Mouse (Mus musculus) bone marrow, adult 2 months (tissue): ENCODE results near the gene Os9. TPM values are rescaled to one million over a fixed set of nuclear protein-coding genes. Genes with fewer than 3 reads are reported as not detected.
"Not testable (repeated sequence)": the region's sequence is repeated elsewhere in the genome, so short reads cannot be mapped to it uniquely, and the experiment has no call there.

Experiments
- H3K27ac ChIP-seq: fragments of 200-500 bp; 2 replicates; pipeline ENCODE4 v1.5.1; 2012; ENCODE audit warnings: low read depth, mild to moderate bottlenecking, control low read depth, inconsistent platforms, low read length; ENCODE audit not compliant: control insufficient read depth, poor library complexity, insufficient read depth
- H3K4me1 ChIP-seq: fragments of 200-500 bp; 2 replicates; pipeline ENCODE4 v1.6.1; 2011; ENCODE audit warnings: low read length; ENCODE audit not compliant: control insufficient read depth, insufficient read depth
- H3K4me3 ChIP-seq: fragments of 200-500 bp; replicated peaks from 2 replicates; pipeline ENCODE3; 2011; ENCODE audit warnings: mild to moderate bottlenecking, low read depth, low read length, control low read depth; ENCODE audit not compliant: control insufficient read depth
- CTCF ChIP-seq: fragments of 200-500 bp; IDR thresholded peaks from 2 replicates; pipeline ENCODE4 v1.5.1; 2011; ENCODE audit warnings: low read length, control low read depth; ENCODE audit not compliant: control insufficient read depth, insufficient read depth
- POLR2A ChIP-seq: fragments of 200-500 bp; IDR thresholded peaks from 2 replicates; pipeline ENCODE4 v1.6.1; 2011; ENCODE audit warnings: low read depth, mild to moderate bottlenecking, control low read depth, low read length, borderline replicate concordance; ENCODE audit not compliant: control insufficient read depth
- WGBS: fragments of 180-500 bp; shearing (Covaris S2); methylation state at CpG from one replicate; pipeline ENCODE4 v1.1.7; 2018; 5-methylcytosine and 5-hydroxymethylcytosine counted together
- polyA plus RNA-seq: library from polyadenylated mRNA; stranded (reverse); fragments of >200 nt; gene quantifications from 2 replicates; pipeline ENCODE4 v1.2.4, GENCODE M21; 2011; ENCODE audit warnings: low replicate concordance; ENCODE audit not compliant: missing spikeins, insufficient read depth, insufficient read length

Gene Os9
- polyA plus RNA-seq, 1 experiment = 69.0 TPM

DNA sequence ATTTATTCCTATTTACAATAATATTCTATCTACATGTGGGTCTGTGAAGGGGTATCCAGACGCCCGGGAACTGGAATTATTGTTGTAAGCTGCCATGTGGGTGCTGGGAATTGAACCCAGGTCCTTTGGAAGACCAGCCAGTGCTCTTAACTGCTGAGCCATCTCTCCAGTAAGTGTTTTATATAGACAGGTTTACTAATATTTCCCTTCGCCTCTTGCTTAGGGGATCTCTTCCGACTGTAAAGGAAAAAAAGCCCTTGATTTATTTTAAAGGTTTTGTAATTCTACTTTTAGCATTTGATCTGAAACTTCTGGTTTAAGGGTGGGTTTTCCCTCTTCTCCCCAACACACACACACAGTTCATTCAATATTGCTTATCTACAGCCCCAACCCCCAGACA lies 43.3 kb upstream of the Os9 start:
- no peak overlapping the region for H3K4me3 ChIP-seq
- 66% methylated on average over 4 of the region's 4 CpGs for WGBS
- H3K4me1 ChIP-seq = peaks cover 7% of the 10 kb centered on the region; the same call in 1 of the 2 replicates
- no peak for TF ChIP-seq POLR2A
- no peak for TF ChIP-seq CTCF
- H3K27ac ChIP-seq = no peak overlapping the region; the same call in 1 of the 2 replicates

DNA sequence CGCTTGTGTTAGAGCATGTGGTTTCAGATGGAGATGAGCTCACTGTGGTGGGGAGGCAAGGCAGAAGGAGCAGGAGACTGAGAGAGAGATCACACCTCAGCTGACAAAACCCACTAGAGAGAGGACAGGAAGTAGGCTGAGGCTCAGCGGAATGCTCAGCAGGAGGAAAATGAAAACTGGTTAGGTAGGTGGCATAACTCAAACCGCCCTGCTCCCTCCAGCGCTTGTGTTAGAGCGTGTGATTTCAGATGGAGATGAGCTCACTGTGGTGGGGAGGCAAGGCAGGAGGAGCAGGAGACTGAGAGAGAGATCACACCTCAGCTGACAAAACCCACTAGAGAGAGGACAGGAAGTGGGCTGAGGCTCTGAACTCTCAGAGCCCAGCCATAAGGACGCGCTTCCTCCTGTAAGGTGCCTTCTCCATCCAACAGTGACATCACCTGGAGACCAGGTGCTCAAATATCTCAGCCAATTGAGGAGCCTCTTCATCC lies 41.9 kb upstream of the Os9 start:
- H3K4me3 ChIP-seq, H3K4me1 ChIP-seq: not testable (repeated sequence)
- WGBS = 10% methylated on average over 7 of the region's 7 CpGs
- H3K27ac ChIP-seq = peak overlapping the region; percentile 35; the same call in 1 of the 2 replicates

DNA sequence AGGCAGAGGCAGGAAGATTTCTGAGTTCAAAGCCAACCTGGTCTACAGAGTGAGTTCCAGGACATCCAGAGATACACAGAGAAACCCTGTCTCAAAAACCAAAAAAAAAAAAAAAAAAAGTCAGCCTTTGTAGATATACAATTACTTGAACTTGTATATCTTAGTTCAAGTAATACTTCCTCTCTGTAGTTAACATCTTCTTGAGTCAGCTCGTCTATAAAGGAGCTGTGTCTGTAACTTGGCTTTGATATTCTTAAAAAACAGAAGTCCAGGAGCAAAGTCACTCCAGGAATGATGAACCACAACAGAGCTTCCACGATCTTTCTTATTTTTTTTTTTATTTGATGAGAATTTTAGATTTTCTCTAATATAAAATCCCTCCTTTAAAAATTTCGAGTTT lies 39.8 kb upstream of the Os9 start:
- Histone ChIP-seq H3K4me3 (no peak overlapping the region), H3K4me1 (peaks cover 2% of the 10 kb centered on the region; the same call in 1 of the 2 replicates), H3K27ac (no peak overlapping the region)
- no peak for TF ChIP-seq POLR2A
- TF ChIP-seq CTCF = no peak
- WGBS = 37% methylated on average over 3 of the region's 3 CpGs

DNA sequence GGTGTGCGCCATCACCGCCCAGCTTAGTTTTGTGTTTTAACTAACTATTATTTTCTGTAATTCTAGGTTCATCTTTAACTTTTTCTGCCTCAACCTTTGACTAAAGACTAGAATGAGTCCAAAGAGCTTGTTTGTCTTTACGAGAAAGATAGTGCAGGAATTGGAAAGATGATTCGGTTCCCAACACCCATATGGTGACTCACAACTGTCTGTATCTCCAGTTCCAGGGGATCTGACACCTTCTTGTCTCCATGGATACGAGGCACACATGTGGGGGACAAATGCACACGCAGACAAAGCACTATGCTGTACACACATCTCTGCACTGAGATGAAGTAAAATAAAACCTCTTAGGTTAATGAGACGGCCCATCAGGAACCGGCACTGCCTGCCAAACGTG lies 39.1 kb upstream of the Os9 start:
- H3K27ac ChIP-seq = no peak overlapping the region
- peaks cover 2% of the 10 kb centered on the region; the same call in 1 of the 2 replicates for H3K4me1 ChIP-seq
- WGBS = 83% methylated on average over 9 of the region's 9 CpGs
- H3K4me3 ChIP-seq = no peak overlapping the region
- TF ChIP-seq CTCF (no peak), POLR2A (no peak)

DNA sequence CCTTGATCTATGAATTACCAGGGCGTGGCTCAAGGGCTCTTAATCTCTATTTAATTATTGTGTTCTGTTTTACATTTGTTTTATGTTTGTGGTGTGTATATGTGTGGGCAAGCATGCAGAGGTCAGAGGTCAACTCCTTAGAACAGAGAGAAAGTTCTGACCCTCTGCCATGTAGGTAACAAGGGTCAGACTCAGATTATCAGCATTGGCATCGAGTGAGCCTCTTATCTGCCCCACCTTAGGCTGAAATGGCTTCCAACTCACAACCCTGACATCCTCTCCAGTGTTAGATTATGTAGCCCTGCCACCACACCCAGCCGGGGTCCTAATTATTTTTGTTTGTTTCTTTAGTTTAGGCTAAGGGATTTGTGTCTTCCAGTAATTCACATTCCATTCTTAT lies 37.5 kb upstream of the Os9 start:
- TF ChIP-seq CTCF (no peak), POLR2A (no peak)
- WGBS = 62% methylated on average over 3 of the region's 3 CpGs

DNA sequence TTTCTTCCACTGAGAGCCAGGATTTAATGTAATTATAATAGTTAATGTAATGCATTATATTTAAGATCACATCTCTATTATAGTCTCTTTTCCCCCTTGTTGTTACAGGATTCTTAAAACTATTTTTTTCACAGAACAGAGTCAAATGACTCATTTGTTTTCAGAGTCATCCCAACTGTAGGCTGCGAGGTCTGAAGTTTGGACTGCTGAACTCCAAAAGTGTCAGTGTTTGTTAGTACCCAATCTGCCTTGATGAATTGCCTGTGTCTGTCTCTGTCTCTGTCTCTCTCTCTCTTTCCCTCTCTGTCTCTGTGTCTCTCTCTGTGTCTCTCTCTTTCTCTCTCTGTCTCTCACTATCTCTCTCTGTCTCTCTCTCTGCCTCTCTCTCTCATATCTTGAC lies 35.6 kb upstream of the Os9 start:
- TF ChIP-seq CTCF (no peak), POLR2A (no peak)
- no peak overlapping the region for H3K27ac ChIP-seq
- 83% methylated on average over 1 of the region's 1 CpGs for WGBS
- no peaks in the 10 kb centered on the region for H3K4me1 ChIP-seq
- H3K4me3 ChIP-seq = no peak overlapping the region

More for the DNA sequence above, 37.5 kb upstream of the Os9 start:
- Histone ChIP-seq H3K4me3 (no peak overlapping the region), H3K27ac (no peak overlapping the region), H3K4me1 (no peaks in the 10 kb centered on the region; the same call in 1 of the 2 replicates)

DNA sequence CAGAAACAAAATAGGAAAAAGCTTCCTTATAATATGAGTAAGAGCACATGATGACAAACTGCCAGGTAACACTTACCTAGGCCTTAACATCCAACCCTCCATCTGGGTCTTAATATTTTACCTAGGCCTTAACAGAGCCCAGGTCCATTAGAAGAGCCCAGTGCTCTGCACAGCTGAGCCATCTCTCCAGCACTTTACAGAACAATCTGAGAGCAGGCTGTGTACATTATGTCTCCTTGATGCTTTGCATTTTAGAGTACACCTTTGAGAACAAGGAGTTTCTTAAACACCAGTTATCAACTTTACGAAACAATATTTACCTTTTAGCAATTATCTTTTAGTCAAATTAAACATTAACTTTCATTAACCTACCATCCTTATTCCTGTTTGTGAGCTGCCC lies 35.2 kb upstream of the Os9 start:
- H3K27ac ChIP-seq = no peak overlapping the region
- no peaks in the 10 kb centered on the region for H3K4me1 ChIP-seq
- WGBS = 90% methylated on average over 1 of the region's 1 CpGs
- H3K4me3 ChIP-seq = no peak overlapping the region
- no peak for TF ChIP-seq CTCF
- TF ChIP-seq POLR2A = no peak

DNA sequence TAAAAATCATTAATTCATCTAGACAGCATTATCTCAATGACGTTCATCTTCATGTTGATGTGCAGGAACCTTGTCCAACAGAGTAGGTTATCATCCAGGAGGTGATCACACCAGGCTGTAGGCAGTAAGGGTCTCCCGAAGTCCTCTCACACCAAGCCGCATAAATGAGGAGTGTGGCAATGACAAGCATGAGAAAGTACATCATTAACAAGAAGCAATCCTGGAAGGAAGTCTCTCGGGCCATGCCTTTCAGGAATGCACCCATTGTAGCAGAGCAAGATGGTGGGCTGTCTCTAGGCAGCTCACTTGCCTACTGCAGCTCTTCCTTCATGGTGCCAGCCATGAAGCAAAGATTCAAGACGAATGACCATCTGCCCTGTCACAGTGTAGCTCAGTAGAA lies 33.7 kb upstream of the Os9 start:
- H3K4me3 ChIP-seq = no peak overlapping the region
- WGBS = 81% methylated on average over 5 of the region's 5 CpGs
- H3K4me1 ChIP-seq = peaks cover 2% of the 10 kb centered on the region; the same call in 1 of the 2 replicates
- TF ChIP-seq CTCF = no peak
- TF ChIP-seq POLR2A = no peak
- no peak overlapping the region for H3K27ac ChIP-seq

DNA sequence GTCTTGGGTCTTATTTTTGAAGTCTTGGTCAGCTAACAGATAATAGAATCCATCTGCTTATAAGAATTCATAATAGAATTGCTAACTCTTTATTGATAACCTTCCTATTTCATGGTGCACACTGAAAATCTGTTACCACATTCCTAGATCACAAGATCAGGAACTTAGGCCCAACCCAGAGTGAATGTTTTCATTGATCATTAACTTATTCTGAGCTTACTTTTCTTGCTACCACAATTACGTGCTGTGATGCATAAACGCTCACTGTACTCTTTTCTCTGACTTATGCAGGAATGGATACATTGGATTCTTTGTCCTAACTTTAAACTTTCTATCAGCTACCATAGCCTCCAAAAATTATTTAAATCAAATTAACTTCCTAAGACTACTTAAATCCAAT lies 33.3 kb upstream of the Os9 start:
- H3K4me1 ChIP-seq = peaks cover 2% of the 10 kb centered on the region; the same call in 1 of the 2 replicates
- WGBS = 91% methylated on average over 2 of the region's 2 CpGs
- TF ChIP-seq POLR2A (no peak), CTCF (no peak)
- H3K4me3 ChIP-seq = no peak overlapping the region
- no peak overlapping the region for H3K27ac ChIP-seq

DNA sequence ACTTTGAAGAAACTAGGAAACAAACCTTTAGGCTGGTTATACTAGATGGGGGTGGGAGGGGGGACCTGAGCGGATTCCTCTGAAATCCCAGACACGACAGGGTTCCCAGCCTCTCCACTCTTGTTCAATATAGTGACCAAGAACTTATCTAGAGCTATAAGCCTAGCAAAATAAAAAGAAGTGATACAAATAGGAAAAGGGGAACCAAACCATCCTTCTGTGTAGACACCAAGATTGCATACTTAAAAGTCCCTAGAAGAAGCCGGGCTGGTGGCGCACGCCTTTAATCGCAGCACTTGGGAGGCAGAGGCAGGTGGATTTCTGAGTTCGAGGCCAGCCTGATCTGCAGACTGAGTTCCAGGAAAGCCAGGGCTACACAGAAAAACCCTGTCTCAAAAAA lies 32.4 kb upstream of the Os9 start:
- H3K4me1 ChIP-seq = peaks cover 2% of the 10 kb centered on the region; the same call in 1 of the 2 replicates
- no peak overlapping the region for H3K27ac ChIP-seq
- WGBS = 83% methylated on average over 7 of the region's 7 CpGs
- TF ChIP-seq CTCF (no peak), POLR2A (no peak)
- no peak overlapping the region for H3K4me3 ChIP-seq

DNA sequence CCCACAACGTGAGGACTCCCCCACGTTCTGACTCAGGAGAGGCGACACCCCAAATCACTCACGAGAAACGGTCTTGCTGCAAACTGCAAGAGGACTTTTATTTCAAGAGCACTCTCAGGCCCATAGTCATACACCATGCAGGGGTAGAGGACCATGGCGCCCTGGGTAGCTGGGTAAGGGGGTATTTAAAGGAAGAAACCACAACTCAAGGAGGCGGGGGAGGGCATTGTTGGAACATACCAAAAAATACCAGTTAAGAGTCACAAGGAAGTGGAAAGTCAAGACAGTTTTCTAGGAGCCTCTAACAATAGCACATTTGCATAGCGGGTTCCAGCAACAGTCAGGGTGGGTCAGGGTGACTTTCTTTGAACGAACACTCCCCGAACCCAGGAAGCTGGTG lies 31.6 kb upstream of the Os9 start:
- H3K4me3 ChIP-seq, H3K4me1 ChIP-seq, H3K27ac ChIP-seq: not testable (repeated sequence)
- WGBS = 87% methylated on average over 10 of the region's 10 CpGs

DNA sequence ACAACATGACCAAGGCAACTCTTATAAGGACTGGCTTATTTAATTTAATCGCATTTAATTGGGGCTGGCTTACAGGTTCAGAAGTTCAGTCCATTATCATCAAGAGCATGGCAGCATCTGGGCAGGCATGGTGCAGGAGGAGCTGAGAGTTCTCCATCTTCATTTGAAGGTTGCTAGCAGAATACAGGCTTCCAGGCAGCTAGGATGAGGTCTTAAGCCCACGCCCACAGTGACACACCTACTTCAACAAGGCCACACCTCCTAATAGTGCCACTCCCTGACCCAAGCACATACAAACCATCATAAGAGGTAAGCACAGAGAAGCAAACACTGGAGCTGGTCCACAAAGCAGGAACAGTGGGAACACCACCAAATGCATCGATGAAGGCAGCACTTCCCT lies 30.3 kb upstream of the Os9 start:
- H3K4me1 ChIP-seq, H3K27ac ChIP-seq, H3K4me3 ChIP-seq: not testable (repeated sequence)
- WGBS = 90% methylated on average over 3 of the region's 3 CpGs
